Mouse (Mus musculus) limb, embryonic 11.5 days (tissue): ENCODE data around the gene Kcnmb2. TPM values are rescaled to one million over a fixed set of nuclear protein-coding genes. Genes with fewer than 3 reads are reported as not detected.

Source experiments
- ATAC-seq: fragments of 200-750 bp; cut with Nextera tagmentation; 2 replicates; pipeline ENCODE4 v1.8.0; 2017; ENCODE audit warnings: low read depth; ENCODE audit not compliant: insufficient number of reproducible peaks, low FRiP score, low TSS enrichment
- DNase-seq: peaks from one replicate; pipeline ENCODE4 v3.0.0-alpha.2; 2015; ENCODE audit warnings: low spot score
- H3K27ac ChIP-seq: fragments of 300-500 bp; sonication (generic); replicated peaks from 2 replicates; pipeline ENCODE4 v1.5.1; 2014; ENCODE audit warnings: low read depth, mild to moderate bottlenecking, low read length
- H3K27me3 ChIP-seq: fragments of 300-500 bp; sonication (generic); 2 replicates; pipeline ENCODE4 v1.6.1; 2014; ENCODE audit warnings: mild to moderate bottlenecking, low read length, mixed read lengths; ENCODE audit not compliant: control insufficient read depth, insufficient read depth
- H3K36me3 ChIP-seq: fragments of 300-500 bp; sonication (generic); 2 replicates; pipeline ENCODE4 v1.6.1; 2014; ENCODE audit warnings: mild to moderate bottlenecking, low read length, moderate library complexity, mixed read lengths; ENCODE audit not compliant: control insufficient read depth, insufficient read depth
- H3K4me1 ChIP-seq: fragments of 300-500 bp; sonication (generic); 2 replicates; pipeline ENCODE4 v1.6.1; 2014; ENCODE audit warnings: low read length, mixed read lengths; ENCODE audit not compliant: control insufficient read depth, insufficient read depth
- H3K4me2 ChIP-seq: fragments of 300-500 bp; sonication (generic); 2 replicates; pipeline ENCODE4 v1.6.1; 2014; ENCODE audit warnings: low read depth, mild to moderate bottlenecking, moderate library complexity; ENCODE audit not compliant: severe bottlenecking
- H3K4me3 ChIP-seq: fragments of 300-500 bp; sonication (generic); 2 replicates; pipeline ENCODE4 v1.5.1; 2014; ENCODE audit warnings: low read depth, low read length
- H3K9ac ChIP-seq: fragments of 300-500 bp; sonication (generic); 2 replicates; pipeline ENCODE4 v1.6.1; 2014; ENCODE audit warnings: mild to moderate bottlenecking, low read length
- H3K9me3 ChIP-seq: fragments of 300-500 bp; sonication (generic); 2 replicates; pipeline ENCODE4 v1.6.1; 2016; ENCODE audit warnings: low read length; ENCODE audit not compliant: control insufficient read depth
- WGBS: fragments of 180-500 bp; shearing (Covaris S2); extraction: QIAGEN DNeasy Blood & Tissue Kit; methylation state at CpG from one replicate; pipeline ENCODE4 v1.1.7; 2014; 5-methylcytosine and 5-hydroxymethylcytosine counted together
- polyA plus RNA-seq: library from polyadenylated mRNA; unstranded; fragments of >200 nt; fragmentation: Nextera tagmentation; extraction: Ambion mirVana; gene quantifications from 2 replicates; pipeline ENCODE4 v1.2.1, GENCODE M21; 2014

Gene Kcnmb2
- polyA plus RNA-seq, 1 experiment from 2014 or later, result not detected

DNA sequence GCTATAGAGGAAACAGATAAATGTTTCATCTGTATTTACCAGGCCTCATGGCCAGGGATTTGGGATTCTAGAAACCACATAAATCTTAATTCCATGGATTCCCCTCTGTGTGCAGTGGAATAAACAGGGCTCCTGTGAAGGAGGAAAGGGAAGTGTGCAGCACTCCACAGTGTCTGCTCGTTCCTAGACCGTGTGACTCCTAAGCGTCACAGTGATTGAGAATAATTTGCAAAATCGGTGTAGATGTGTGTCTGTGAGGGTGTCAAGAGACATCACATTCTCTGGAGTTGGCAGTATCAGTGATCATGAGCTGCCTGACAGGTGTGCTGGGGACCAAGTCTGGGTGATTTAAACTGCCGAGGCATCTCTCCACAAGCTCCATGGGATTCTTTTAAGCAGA lies 8.9 kb downstream of the Kcnmb2 start:
- Histone ChIP-seq H3K27me3 (no peaks in the 10 kb centered on the region), H3K4me3 (no peak overlapping the region), H3K4me2 (no peak overlapping the region), H3K9me3 (no peaks in the 10 kb centered on the region), H3K27ac (no peak overlapping the region), H3K9ac (no peak overlapping the region), H3K36me3 (no peaks in the 10 kb centered on the region), H3K4me1 (no peaks in the 10 kb centered on the region)
- WGBS, result 69% methylated on average over 5 of the region's 5 CpGs
- DNase-seq (no peak), ATAC-seq (no peak)

DNA sequence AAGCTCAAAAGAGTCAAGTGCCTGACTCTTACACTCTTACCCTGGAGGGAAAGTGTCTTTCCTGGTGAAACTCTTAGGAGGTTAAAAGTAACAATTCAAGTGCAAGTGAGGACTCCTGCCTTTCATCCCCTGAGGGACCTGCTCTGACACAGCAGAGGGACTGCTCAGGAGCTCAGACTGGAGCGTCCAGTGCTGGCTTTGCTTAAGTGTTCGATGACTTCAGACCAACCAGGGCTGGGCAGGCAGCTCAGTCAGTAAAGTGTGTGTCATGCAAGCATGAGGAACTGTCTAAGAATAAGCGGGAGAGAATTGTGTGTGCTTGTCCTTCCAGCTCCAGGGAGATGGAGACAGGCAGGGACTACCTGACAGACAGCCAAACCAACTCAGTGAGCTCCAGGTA lies 9.4 kb downstream of the Kcnmb2 start:
- no peak for ATAC-seq
- H3K36me3 ChIP-seq, result no peaks in the 10 kb centered on the region
- no peak overlapping the region for H3K27ac ChIP-seq
- WGBS, result 44% methylated on average over 3 of the region's 3 CpGs
- no peaks in the 10 kb centered on the region for H3K9me3 ChIP-seq
- no peak overlapping the region for H3K4me2 ChIP-seq
- H3K4me3 ChIP-seq, result no peak overlapping the region
- no peak overlapping the region for H3K9ac ChIP-seq
- H3K4me1 ChIP-seq, result no peaks in the 10 kb centered on the region
- DNase-seq, result no peak
- H3K27me3 ChIP-seq, result no peaks in the 10 kb centered on the region

DNA sequence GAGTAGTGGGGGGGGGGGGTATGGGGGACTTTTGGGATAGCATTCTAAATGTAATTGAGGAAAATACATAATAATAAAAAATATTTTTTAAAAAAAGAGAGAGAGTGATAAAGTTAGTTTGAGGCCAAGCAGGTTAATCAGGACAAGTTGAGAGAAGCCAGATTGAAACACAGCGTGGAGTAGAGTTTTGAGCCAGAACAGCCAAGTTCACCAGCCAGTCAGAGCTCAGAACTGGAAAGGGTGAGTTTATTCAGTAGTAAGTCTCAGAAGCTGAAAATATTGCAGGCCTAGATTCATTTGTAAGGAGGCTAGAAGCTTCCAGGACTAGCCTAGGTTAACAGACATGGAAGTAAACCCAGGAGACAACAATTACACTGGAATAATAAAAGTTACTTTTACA lies 26.2 kb downstream of the Kcnmb2 start:
- H3K27me3 ChIP-seq, result no peaks in the 10 kb centered on the region
- no peak for ATAC-seq
- no peak overlapping the region for H3K4me3 ChIP-seq
- no peak for DNase-seq
- no peak overlapping the region for H3K27ac ChIP-seq
- no peak overlapping the region for H3K4me2 ChIP-seq
- no peaks in the 10 kb centered on the region for H3K36me3 ChIP-seq
- H3K4me1 ChIP-seq, result no peaks in the 10 kb centered on the region
- 96% methylated on average over 1 of the region's 1 CpGs for WGBS
- no peak overlapping the region for H3K9ac ChIP-seq
- no peaks in the 10 kb centered on the region for H3K9me3 ChIP-seq

DNA sequence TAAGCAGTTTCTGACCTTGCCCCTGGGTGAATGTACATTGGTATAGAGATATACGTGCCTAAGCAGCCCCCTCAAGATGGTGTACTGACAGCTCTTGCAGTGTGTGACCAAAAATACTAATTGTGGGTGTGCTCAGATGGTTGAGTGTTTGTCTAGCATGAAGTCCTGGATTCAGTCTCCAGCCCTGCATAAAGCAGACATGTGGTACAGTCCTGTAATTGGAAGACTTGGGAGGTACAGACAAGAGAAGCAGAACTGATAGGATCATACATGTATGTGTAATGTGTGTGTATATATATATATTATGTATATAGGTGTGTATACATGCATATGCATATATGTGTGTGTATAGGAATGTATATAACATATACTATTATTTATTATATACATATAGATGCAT lies 32.4 kb downstream of the Kcnmb2 start:
- no peak for DNase-seq
- Histone ChIP-seq H3K9me3 (no peaks in the 10 kb centered on the region), H3K27me3 (no peaks in the 10 kb centered on the region), H3K27ac (no peak overlapping the region), H3K9ac (no peak overlapping the region), H3K4me3 (no peak overlapping the region), H3K36me3 (no peaks in the 10 kb centered on the region), H3K4me2 (no peak overlapping the region), H3K4me1 (no peaks in the 10 kb centered on the region)
- ATAC-seq, result no peak
- 89% methylated on average over 1 of the region's 1 CpGs for WGBS

DNA sequence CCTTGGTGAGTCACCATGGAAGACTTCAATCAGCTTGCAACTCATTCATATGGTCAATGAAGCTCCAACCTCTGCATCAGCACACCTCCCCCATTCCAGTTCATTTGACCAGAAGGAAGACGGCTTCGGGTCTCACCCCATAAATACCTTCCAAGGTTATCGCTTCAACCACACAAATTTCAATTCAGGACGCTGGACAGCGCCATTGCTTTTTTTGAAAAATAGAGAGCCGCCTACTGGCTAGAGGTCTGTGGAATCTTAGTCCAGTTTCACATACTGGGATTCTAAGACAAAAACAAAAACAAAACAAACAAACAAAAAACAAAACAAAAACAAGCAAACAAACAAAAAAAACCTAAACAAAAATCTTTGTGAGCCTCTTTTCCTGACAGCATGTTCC lies 39.2 kb downstream of the Kcnmb2 start:
- Histone ChIP-seq H3K27me3 (no peaks in the 10 kb centered on the region), H3K4me3 (no peak overlapping the region), H3K4me2 (no peak overlapping the region), H3K9ac (no peak overlapping the region), H3K4me1 (no peaks in the 10 kb centered on the region), H3K36me3 (no peaks in the 10 kb centered on the region), H3K9me3 (no peaks in the 10 kb centered on the region), H3K27ac (no peak overlapping the region)
- peak; percentile 82 for DNase-seq
- WGBS, result 17% methylated on average over 6 of the region's 6 CpGs
- ATAC-seq, result no peak

DNA sequence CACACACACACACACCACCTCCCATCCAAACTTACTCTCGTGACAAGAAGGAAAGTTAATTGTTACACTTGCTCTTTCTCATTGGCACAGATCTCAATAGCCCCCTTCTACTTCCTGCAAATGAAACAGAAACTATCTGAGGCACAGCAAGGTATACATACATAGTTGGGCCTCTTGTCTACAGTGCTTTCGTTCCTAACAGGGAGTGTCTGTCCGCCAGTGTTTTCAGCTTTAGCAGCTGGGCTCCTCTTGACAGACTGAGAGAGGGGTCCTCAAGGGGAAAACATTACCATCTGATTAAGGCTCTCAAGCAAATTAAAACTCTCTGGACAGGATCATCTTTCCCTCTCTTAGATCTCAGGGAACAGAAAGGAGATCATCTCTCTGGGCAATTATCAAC lies 51.9 kb downstream of the Kcnmb2 start:
- H3K9me3 ChIP-seq, result no peaks in the 10 kb centered on the region
- no peaks in the 10 kb centered on the region for H3K4me1 ChIP-seq
- no peaks in the 10 kb centered on the region for H3K36me3 ChIP-seq
- no peaks in the 10 kb centered on the region for H3K27me3 ChIP-seq
- 82% methylated on average over 3 of the region's 3 CpGs for WGBS
- no peak overlapping the region for H3K4me2 ChIP-seq
- ATAC-seq (no peak), DNase-seq (no peak)
- H3K9ac ChIP-seq, result no peak overlapping the region
- no peak overlapping the region for H3K27ac ChIP-seq
- H3K4me3 ChIP-seq, result no peak overlapping the region

DNA sequence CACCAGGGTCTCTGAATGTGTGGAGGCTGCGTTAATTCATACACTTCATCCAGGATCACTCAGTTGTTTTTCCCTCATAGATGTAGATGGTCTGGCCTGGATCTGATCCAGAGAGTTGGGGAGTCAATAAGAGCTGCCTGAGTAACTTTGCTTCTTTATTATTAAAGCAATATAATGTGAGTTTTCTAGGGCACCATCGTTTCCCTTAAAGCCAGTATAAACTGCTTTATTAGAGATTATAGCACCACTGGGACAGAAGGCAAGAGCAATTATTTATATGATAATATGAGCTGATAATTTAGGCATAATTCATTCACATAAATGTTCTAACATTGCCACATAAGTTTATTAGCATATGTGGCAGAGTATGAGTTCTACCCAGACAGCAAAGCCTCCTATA lies 52.7 kb downstream of the Kcnmb2 start:
- no peak for ATAC-seq
- H3K36me3 ChIP-seq, result no peaks in the 10 kb centered on the region
- WGBS, result 79% methylated on average over 2 of the region's 2 CpGs

DNA sequence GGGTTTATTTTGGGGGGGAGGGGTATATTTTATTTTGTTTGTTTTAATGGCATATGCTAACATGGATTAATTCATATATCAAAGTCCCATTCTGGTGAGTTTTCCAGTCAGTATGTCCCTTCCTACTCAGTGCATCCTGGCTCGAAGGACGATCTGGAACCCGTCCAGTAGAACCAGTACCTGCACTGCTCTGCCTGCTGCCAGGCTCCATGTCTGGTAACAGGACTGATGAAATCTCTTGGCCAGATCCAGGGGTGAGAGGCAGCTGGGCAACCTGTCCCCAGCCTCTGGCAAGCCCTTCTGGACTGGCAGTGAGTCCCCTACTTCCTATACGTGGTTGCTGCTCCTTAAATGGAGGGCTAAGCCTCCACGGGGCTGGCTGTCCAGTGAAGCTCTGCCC lies 57.5 kb downstream of the Kcnmb2 start:
- Histone ChIP-seq H3K4me3 (no peak overlapping the region), H3K4me2 (no peak overlapping the region), H3K36me3 (no peaks in the 10 kb centered on the region), H3K27ac (no peak overlapping the region), H3K9me3 (no peaks in the 10 kb centered on the region), H3K27me3 (no peaks in the 10 kb centered on the region), H3K4me1 (no peaks in the 10 kb centered on the region), H3K9ac (no peak overlapping the region)
- ATAC-seq, result no peak
- DNase-seq, result no peak
- WGBS, result 67% methylated on average over 5 of the region's 5 CpGs

More for the DNA sequence above, 52.7 kb downstream of the Kcnmb2 start:
- no peak overlapping the region for H3K4me3 ChIP-seq
- H3K9me3 ChIP-seq, result no peaks in the 10 kb centered on the region
- H3K27me3 ChIP-seq, result no peaks in the 10 kb centered on the region
- H3K27ac ChIP-seq, result no peak overlapping the region
- H3K4me1 ChIP-seq, result no peaks in the 10 kb centered on the region
- H3K9ac ChIP-seq, result no peak overlapping the region
- no peak overlapping the region for H3K4me2 ChIP-seq
- DNase-seq, result no peak

DNA sequence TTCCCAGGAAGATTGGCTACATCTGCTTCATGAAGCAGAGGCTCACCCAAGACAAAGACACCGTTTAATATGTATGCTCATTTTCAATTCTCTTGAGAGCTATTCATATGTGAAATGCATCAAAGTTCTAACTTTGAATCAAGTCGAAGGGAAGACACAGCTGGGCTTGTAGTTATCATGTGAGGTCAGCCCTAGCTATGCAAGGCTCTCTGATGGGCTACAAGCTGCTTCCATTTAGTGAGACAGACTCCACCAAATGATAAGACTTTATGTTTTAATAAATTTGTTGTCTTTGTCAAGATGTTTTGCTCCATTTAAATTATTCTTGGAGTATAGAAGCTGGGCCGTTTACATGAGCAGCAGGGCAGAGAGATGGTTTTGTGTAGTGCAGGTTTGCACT lies 58.9 kb downstream of the Kcnmb2 start:
- DNase-seq, result no peak
- WGBS, result 80% methylated on average over 3 of the region's 3 CpGs
- Histone ChIP-seq H3K4me3 (no peak overlapping the region), H3K27ac (no peak overlapping the region), H3K36me3 (no peaks in the 10 kb centered on the region), H3K27me3 (no peaks in the 10 kb centered on the region), H3K9ac (no peak overlapping the region), H3K9me3 (no peaks in the 10 kb centered on the region), H3K4me1 (no peaks in the 10 kb centered on the region), H3K4me2 (no peak overlapping the region)
- no peak for ATAC-seq
